Mouse (Mus musculus): ENCODE data around the gene E4f1.
A peak's percentile ranks its signal among the peaks of the same experiment; 100 is the strongest.

DNA sequence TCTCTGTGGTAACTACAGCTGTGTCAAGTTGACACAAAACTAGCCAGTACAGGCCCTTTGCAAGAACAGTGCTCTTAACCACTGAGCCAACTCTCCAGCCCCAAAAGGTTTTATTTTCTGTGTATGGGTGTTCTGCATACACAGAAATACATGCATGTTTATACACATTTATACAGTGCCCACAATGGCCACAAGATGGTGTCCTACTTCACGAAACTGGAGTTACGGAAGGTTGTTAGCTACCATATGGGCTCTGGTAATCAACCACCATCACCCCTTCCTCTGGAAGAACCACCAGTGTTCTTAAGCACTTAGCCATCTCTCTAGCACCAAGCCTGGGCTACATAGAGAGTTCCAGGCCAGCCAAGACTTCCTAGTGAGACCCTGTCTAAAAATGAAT, 8.5 kb downstream of the E4f1 start:
- TF ChIP-seq CTCF (IDR thresholded peaks at IDR 0.05; ENCODE audit: extremely low read depth, insufficient read depth, low read length) (peak; percentile 33; the same call in 1 of the 2 replicates), POLR2A (IDR thresholded peaks at IDR 0.05; ENCODE audit: extremely low read depth, insufficient read depth, low read length) (no peak)

Measured in cortical plate, adult 2 months (tissue).